Mouse (Mus musculus): Measurements from ENCODE around the gene March1. TPM values are rescaled to one million over a fixed set of nuclear protein-coding genes. Genes with fewer than 3 reads are reported as not detected.

Gene March1
- polyA plus RNA-seq, 1 experiment from 2014 or later: 0.71 TPM

DNA sequence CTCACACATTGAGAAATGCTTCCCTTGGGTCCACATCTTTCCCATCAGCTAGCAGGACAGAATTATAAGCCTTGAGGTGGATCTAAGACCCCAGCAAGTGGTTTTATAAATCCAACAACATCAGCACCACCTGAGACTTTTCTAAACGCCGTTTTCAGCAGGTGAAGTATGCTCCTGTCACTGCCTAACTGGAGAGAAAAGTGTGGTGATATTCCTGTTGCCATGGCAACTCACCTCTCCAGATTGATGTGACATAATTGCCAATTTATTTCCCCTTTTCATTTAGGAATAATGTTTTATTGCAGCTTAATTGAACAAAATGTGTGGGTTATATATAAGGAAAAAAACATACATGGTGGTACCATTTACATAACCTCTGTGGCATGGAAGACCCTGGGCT lies 565.8 kb downstream of the March1 start:
- Histone ChIP-seq H3K27me3 (no peaks in the 10 kb centered on the region), H3K9ac (no peak overlapping the region), H3K27ac (no peak overlapping the region), H3K4me3 (no peak overlapping the region), H3K9me3 (replicated peaks) (no peaks in the 10 kb centered on the region), H3K4me2 (no peak overlapping the region), H3K36me3 (no peaks in the 10 kb centered on the region), H3K4me1 (replicated peaks) (no peaks in the 10 kb centered on the region)
- no peak for ATAC-seq (replicated peaks; ENCODE audit: insufficient number of reproducible peaks, insufficient read depth, low FRiP score, low read depth)
- WGBS: 67% methylated on average over 2 of the region's 2 CpGs

DNA sequence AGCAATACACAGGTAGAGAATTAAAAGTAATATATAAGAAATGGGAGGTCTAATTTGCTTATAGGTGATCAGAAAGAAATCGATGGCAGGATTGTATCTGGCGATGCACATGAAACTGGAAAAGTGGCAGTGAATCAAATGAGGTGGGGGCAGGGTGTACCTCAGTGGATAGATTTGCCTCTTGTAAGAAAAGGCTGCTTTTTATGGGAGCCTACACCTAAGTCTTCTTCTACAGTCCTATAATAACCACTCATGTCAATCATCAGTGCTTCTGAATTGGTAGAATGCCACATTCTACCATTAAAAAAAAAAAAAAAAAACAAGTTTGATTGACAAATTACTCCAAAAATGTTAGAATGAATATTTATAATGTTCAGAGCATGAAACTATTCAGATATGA lies 567.5 kb downstream of the March1 start:
- Histone ChIP-seq H3K9ac (no peak overlapping the region), H3K27ac (no peak overlapping the region), H3K9me3 (replicated peaks) (no peaks in the 10 kb centered on the region), H3K4me3 (no peak overlapping the region), H3K36me3 (no peaks in the 10 kb centered on the region), H3K27me3 (no peaks in the 10 kb centered on the region), H3K4me2 (no peak overlapping the region), H3K4me1 (replicated peaks) (no peaks in the 10 kb centered on the region)
- ATAC-seq (replicated peaks; ENCODE audit: insufficient number of reproducible peaks, insufficient read depth, low FRiP score, low read depth): no peak
- WGBS: 83% methylated on average over 2 of the region's 2 CpGs

DNA sequence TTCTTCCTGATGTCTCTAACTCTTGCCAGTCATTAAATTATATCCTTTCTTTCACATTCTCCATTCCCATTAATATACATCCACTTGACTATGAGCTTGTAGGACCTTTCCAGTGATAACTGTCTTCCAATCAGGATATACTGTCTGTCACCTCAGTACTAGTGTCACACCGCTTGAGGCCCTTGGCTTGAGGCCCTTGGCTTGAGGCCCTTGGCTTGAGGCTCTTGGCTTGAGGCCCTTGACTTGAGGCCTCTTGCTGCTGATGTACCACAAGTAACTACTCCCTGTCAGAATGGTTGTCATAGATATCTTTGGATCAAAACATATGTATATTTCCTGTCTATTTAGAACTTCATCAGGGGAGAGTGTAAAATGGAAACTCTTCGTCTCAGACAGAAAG lies 576.7 kb downstream of the March1 start:
- Histone ChIP-seq H3K4me1 (replicated peaks) (no peaks in the 10 kb centered on the region), H3K27me3 (no peaks in the 10 kb centered on the region), H3K9ac (no peak overlapping the region), H3K4me2 (no peak overlapping the region), H3K36me3 (no peaks in the 10 kb centered on the region), H3K4me3 (no peak overlapping the region), H3K9me3 (replicated peaks) (no peaks in the 10 kb centered on the region), H3K27ac (no peak overlapping the region)
- 68% methylated on average over 2 of the region's 2 CpGs for WGBS
- no peak for ATAC-seq (replicated peaks; ENCODE audit: insufficient number of reproducible peaks, insufficient read depth, low FRiP score, low read depth)

DNA sequence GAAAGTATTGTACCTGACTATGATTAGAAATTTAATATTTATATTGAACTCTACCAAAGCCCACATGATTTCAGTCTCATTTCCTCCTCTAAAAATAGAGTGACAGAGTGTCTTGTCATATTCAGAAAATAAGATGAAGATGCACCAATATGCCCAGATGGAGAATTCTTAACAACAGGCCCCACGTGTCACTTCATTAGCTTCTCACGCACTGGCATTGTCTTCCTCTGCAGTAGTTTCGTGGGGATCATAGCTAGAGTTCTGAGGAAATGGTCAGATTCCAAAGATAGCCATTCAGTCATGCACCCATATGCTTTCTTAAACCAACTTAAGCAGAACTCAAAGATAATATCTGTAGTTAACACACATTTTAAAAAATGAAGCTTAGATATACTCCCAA lies 582.5 kb downstream of the March1 start:
- no peak for ATAC-seq (replicated peaks; ENCODE audit: insufficient number of reproducible peaks, insufficient read depth, low FRiP score, low read depth)
- no peaks in the 10 kb centered on the region for H3K27me3 ChIP-seq
- 72% methylated on average over 3 of the region's 3 CpGs for WGBS

DNA sequence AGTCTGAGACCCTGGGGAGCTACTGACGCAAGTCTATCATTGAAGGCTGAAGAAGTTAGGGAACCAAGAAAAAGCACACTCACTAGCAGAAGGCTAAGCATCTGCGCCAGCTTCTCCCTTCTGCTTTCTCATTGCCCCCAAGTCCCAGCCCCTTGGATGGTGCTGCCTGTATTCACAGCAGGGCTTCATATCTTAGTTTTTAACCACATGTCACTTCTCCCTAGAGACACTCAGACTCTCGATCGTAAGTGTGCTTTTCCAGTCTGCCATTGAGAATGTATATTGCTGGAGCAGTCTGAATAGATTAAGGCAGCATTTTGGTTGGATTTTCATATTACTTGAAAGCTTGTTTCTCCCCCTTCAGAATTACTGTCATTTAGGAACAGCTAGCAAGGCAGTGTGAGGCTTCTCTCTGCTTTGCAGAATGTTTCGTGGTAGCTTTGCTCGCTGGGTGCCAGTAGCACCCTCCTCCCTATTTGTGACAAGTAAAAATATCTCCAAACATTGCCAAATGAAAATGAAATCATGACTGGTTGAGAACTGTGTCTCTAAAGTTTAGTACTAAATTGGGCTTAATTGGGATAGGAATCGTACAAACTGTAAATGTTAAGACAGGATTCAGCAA lies 586.2 kb downstream of the March1 start:
- Histone ChIP-seq H3K9ac (no peak overlapping the region), H3K4me3 (no peak overlapping the region), H3K9me3 (replicated peaks) (no peaks in the 10 kb centered on the region), H3K27ac (no peak overlapping the region), H3K36me3 (no peaks in the 10 kb centered on the region), H3K4me2 (no peak overlapping the region), H3K4me1 (replicated peaks) (no peaks in the 10 kb centered on the region), H3K27me3 (no peaks in the 10 kb centered on the region)
- ATAC-seq (replicated peaks; ENCODE audit: insufficient number of reproducible peaks, insufficient read depth, low FRiP score, low read depth): no peak
- WGBS: 80% methylated on average over 7 of the region's 7 CpGs

More for the DNA sequence above, 582.5 kb downstream of the March1 start:
- no peak overlapping the region for H3K4me3 ChIP-seq
- H3K27ac ChIP-seq: no peak overlapping the region
- H3K9ac ChIP-seq: no peak overlapping the region
- no peaks in the 10 kb centered on the region for H3K4me1 ChIP-seq (replicated peaks)
- H3K4me2 ChIP-seq: no peak overlapping the region
- no peaks in the 10 kb centered on the region for H3K9me3 ChIP-seq (replicated peaks)
- no peaks in the 10 kb centered on the region for H3K36me3 ChIP-seq

DNA sequence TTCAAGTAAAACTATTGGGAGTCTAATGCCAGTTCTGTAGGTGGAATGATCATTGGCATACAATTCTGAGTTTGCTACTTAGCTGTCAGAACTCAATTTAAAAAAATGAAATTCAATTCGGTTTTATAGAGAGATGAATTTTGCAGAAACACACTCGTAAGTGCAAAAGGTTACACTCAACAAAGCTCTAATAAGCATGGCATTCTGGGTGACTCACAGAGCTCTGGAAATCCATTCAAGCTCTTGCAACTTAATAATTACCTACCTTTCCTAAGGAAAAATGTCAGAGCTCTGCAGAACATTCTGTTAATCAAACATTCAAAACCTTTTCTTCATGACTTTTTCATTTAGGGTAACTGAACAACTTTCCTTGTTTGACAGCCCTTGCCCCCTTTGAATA lies 591.9 kb downstream of the March1 start:
- no peaks in the 10 kb centered on the region for H3K9me3 ChIP-seq (replicated peaks)
- no peak overlapping the region for H3K27ac ChIP-seq
- no peaks in the 10 kb centered on the region for H3K27me3 ChIP-seq
- H3K4me1 ChIP-seq (replicated peaks): no peaks in the 10 kb centered on the region
- ATAC-seq (replicated peaks; ENCODE audit: insufficient number of reproducible peaks, insufficient read depth, low FRiP score, low read depth): no peak
- no peak overlapping the region for H3K4me2 ChIP-seq
- H3K36me3 ChIP-seq: no peaks in the 10 kb centered on the region
- H3K4me3 ChIP-seq: no peak overlapping the region
- H3K9ac ChIP-seq: no peak overlapping the region
- WGBS: 61% methylated on average over 2 of the region's 2 CpGs

DNA sequence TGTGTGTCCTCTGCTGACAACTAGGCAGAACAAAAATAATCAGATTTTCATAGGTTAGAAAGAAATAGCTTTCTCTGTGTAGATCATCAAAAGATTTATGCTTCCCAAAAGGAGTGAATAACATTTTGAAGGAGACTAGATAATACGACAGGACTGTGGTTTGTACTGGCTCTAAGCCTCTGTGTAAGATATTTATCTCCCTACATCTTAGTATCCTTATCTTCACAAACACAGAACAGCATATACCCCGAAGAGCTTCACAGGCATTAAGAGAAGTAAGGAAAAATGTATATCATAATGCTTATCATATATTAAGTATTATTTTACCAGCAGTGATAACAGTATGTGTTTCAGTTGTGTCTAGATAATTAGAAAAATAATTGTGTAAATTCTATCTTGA lies 592.6 kb downstream of the March1 start:
- no peak for ATAC-seq (replicated peaks; ENCODE audit: insufficient number of reproducible peaks, insufficient read depth, low FRiP score, low read depth)
- WGBS: 57% methylated on average over 2 of the region's 2 CpGs
- no peaks in the 10 kb centered on the region for H3K27me3 ChIP-seq
- no peak overlapping the region for H3K4me3 ChIP-seq
- H3K9me3 ChIP-seq (replicated peaks): no peaks in the 10 kb centered on the region
- no peak overlapping the region for H3K9ac ChIP-seq
- H3K27ac ChIP-seq: no peak overlapping the region
- H3K4me2 ChIP-seq: no peak overlapping the region
- no peaks in the 10 kb centered on the region for H3K4me1 ChIP-seq (replicated peaks)
- H3K36me3 ChIP-seq: no peaks in the 10 kb centered on the region

DNA sequence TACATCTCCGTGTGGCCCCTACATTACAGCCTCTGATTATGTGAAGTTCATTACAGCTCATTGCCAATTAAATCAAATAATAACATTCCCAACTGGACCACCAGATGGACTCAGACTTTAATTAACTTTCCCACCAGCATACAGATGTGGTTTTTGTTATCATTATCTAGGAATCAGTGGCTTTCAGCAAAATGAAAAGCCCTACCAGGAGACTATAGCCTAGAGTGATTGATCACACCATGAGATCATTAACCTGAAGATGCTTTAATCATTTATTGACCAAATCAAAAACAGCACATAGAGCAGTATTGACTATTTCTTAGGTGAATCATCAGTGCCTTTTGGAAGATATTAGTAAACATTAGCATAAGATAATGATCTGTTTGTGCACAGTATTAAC lies 602.3 kb downstream of the March1 start:
- no peak for ATAC-seq (replicated peaks; ENCODE audit: insufficient number of reproducible peaks, insufficient read depth, low FRiP score, low read depth)
- Histone ChIP-seq H3K27ac (no peak overlapping the region), H3K27me3 (no peaks in the 10 kb centered on the region), H3K4me2 (no peak overlapping the region), H3K4me3 (no peak overlapping the region), H3K9me3 (replicated peaks) (no peaks in the 10 kb centered on the region), H3K36me3 (no peaks in the 10 kb centered on the region), H3K9ac (no peak overlapping the region), H3K4me1 (replicated peaks) (no peaks in the 10 kb centered on the region)
- WGBS: 83% methylated on average over 1 of the region's 1 CpGs

DNA sequence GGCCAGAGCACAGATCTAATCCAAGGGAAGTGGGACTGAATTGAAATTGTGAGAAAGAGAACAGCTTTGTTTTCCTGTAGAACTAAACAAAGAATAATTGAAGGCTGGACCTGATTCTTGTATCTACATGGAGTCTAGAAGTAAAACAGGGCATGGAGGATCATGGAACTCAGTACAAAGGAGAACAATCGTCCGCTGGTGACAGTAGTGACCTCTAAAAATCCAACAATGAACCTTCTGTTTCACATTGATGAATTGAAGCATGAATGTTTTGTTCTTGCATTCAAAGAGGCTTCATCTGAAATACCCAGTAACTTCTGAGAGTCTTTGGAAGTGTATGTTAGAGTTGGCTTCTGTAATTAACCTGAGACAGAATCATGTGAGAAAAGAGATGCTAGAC lies 612.2 kb downstream of the March1 start:
- H3K36me3 ChIP-seq: no peaks in the 10 kb centered on the region
- 68% methylated on average over 2 of the region's 2 CpGs for WGBS
- H3K27ac ChIP-seq: no peak overlapping the region
- H3K4me2 ChIP-seq: no peak overlapping the region
- ATAC-seq (replicated peaks; ENCODE audit: insufficient number of reproducible peaks, insufficient read depth, low FRiP score, low read depth): no peak
- no peak overlapping the region for H3K9ac ChIP-seq
- no peaks in the 10 kb centered on the region for H3K4me1 ChIP-seq (replicated peaks)
- no peak overlapping the region for H3K4me3 ChIP-seq
- no peaks in the 10 kb centered on the region for H3K9me3 ChIP-seq (replicated peaks)
- no peaks in the 10 kb centered on the region for H3K27me3 ChIP-seq

DNA sequence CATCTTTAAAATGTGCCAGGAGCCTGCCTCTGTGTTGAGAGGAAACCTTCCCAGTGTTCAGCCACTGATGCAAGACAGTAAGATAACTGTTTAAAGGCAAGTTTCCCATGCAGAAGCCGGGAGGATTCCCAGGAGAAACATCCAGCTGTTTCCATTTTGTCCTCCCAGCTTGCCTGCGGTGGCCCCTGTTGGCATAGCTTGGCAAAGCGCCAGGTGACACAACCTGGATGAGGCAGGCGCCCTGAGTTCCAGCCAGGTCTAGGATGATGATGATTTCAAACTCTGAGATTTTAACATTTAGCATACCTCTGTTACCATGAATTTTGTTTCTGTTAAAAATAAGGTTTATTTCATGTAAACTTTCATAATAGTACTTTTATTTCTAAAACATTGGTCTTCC lies 651.8 kb downstream of the March1 start:
- H3K9ac ChIP-seq: no peak overlapping the region
- ATAC-seq (replicated peaks; ENCODE audit: insufficient number of reproducible peaks, insufficient read depth, low FRiP score, low read depth): no peak
- H3K4me2 ChIP-seq: no peak overlapping the region
- 47% methylated on average over 4 of the region's 4 CpGs for WGBS
- no peaks in the 10 kb centered on the region for H3K9me3 ChIP-seq (replicated peaks)
- H3K4me1 ChIP-seq (replicated peaks): no peaks in the 10 kb centered on the region
- no peaks in the 10 kb centered on the region for H3K27me3 ChIP-seq
- no peak overlapping the region for H3K4me3 ChIP-seq
- H3K27ac ChIP-seq: no peak overlapping the region
- H3K36me3 ChIP-seq: no peaks in the 10 kb centered on the region

DNA sequence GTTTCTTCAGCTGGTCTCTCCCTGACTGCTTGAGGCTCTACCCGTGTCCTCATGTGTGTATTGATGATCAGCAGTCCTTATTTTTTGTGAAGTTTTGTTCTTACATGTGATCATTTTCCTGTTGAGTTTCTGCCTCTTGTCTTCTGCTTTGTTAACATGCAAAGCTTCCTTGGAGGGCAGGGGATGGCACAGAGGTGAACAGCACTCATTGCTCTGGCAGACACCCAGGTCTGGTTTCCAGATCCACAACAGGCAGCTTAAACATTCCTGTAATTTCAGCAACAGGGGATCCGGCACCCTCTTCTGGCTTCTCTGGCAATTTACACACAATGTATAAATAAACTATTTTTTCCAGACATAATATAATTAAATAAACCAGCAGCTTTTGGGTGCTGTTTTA lies 652.4 kb downstream of the March1 start:
- Histone ChIP-seq H3K27me3 (no peaks in the 10 kb centered on the region), H3K4me3 (no peak overlapping the region), H3K9me3 (replicated peaks) (no peaks in the 10 kb centered on the region), H3K36me3 (no peaks in the 10 kb centered on the region), H3K4me2 (no peak overlapping the region), H3K9ac (no peak overlapping the region), H3K27ac (no peak overlapping the region), H3K4me1 (replicated peaks) (no peaks in the 10 kb centered on the region)
- ATAC-seq (replicated peaks; ENCODE audit: insufficient number of reproducible peaks, insufficient read depth, low FRiP score, low read depth): no peak
- 76% methylated on average over 2 of the region's 2 CpGs for WGBS

DNA sequence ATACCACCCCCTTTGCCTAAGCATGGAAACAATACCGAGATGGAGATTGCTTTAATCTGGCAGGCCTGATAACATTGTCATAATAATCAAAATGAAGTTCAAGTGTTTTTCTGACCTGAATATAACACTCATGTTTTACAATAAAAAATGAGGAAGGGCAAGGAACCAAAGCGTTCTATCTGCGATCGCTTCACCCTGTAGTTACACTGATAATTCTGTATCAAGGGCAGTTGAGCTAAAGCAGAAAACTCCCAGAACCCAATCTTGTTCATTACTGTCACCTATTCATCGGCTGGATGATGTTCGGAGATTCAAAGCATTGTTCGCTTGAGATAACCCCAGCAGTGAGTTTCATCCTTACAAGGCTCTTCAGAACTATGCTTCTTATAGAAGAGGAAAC lies 700.1 kb downstream of the March1 start:
- ATAC-seq (replicated peaks; ENCODE audit: insufficient number of reproducible peaks, insufficient read depth, low FRiP score, low read depth): no peak
- Histone ChIP-seq H3K9ac (no peak overlapping the region), H3K27ac (no peak overlapping the region), H3K27me3 (no peaks in the 10 kb centered on the region), H3K4me1 (replicated peaks) (no peaks in the 10 kb centered on the region), H3K4me3 (no peak overlapping the region), H3K36me3 (no peaks in the 10 kb centered on the region), H3K9me3 (replicated peaks) (no peaks in the 10 kb centered on the region), H3K4me2 (no peak overlapping the region)
- WGBS: 75% methylated on average over 7 of the region's 7 CpGs
